Mouse (Mus musculus) left cerebral cortex, adult 2 months (tissue): ENCODE results near the gene Josd2. TPM values are rescaled to one million over a fixed set of nuclear protein-coding genes. Genes with fewer than 3 reads are reported as not detected.

Experiments used
- DNase-seq, 2 experiments: peaks; one replicate each; pipeline ENCODE4 v3.0.0; 2021 to 2022; ENCODE audit warnings: low spot score in 2 of 2, mixed read lengths in 1 of 2; ENCODE audit errors: extremely low spot score in 1 of 2
- H3K27ac ChIP-seq: fragments of 200-600 bp; 2 replicates; pipeline ENCODE4 v1.8.1; 2022
- H3K4me3 ChIP-seq: fragments of 200-600 bp; 2 replicates; pipeline ENCODE4 v1.8.1; 2022
- CTCF ChIP-seq: fragments of 200-600 bp; IDR thresholded peaks from 2 replicates; pipeline ENCODE4 v1.8.1; 2022; ENCODE audit warnings: antibody characterized with exemption, mild to moderate bottlenecking, moderate library complexity
- intact Hi-C: fragments of 180-260 bp; cut with DNase I; formaldehyde crosslinking; loops from one replicate; pipeline ENCODE4 v1.15.1; 2025
- long read RNA-seq, 2 experiments: library from polyadenylated mRNA; stranded (forward); transcript quantifications; one replicate each; pipeline ENCODE4 v2.0.0; 2021; ENCODE audit warnings: borderline mapping rate in 2 of 2
- total RNA-seq, 2 experiments: library from RNA; stranded (reverse); gene quantifications; 2 replicates each; pipeline ENCODE4 v1.2.3; 2021

The Josd2 gene
- total RNA-seq, result 10 to 100 TPM; 72.3 to 86.6 TPM
- long read RNA-seq, experiment 1, transcript Josd2-204 (5 exons, 864 nt), result major isoform, 9 of 53 reads
- long read RNA-seq, experiment 1, partial matches to known transcripts, result 12 of 53 reads
- long read RNA-seq, experiment 1, other reads (novel, unspliced or antisense), result 27 of 53 reads
- long read RNA-seq, experiment 2, transcript Josd2-204 (5 exons, 864 nt), result major isoform, 11 of 54 reads
- long read RNA-seq, experiment 2, partial matches to known transcripts, result 9 of 54 reads
- long read RNA-seq, experiment 2, other reads (novel, unspliced or antisense), result 28 of 54 reads

- Histone ChIP-seq H3K4me3 (peak within 1 kb of the TSS; percentile 70), H3K27ac (peak within 1 kb of the TSS; percentile 96)
- intact Hi-C loops, result loop anchor here (2.0 kb wide), 1 partner anchor 95 kb away; no protein-coding TSS in a partner anchor
- peak; percentile 94 to 96 for DNase-seq
- no peak; the same call in 1 of the 2 replicates for TF ChIP-seq CTCF
Observed at GRCm38 (mm10) chr7:44467811-44468411, at the start of gene Josd2. Gene Josd2, plus strand, starts transcription at chr7:44467980.

DNA sequence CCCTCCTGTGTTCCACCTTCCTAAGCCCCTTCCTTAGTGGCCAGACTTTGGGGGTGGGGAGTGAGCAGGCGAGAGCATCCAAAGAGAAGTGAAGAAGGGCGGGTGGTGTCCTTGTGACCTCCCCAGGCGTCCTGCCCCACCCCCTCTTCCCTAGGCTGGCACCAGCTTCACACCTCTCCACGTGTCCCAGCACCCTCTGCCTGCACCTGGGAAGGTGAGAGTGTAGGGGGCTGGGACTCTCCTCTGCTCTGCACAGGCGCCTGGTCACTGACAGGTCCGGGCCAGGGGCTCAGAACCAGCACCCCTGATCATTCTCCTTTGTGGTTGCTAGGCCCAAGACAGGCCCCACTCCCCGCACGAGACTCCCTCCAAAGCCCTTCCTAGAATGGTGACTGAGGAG lies 40.1 kb upstream of the Josd2 start:
- Histone ChIP-seq H3K4me3 (peak overlapping the region; percentile 47), H3K27ac (peak overlapping the region; percentile 73)
- intact Hi-C loops, result loop anchor here (2.0 kb wide), 1 partner anchor 21 kb away; no protein-coding TSS in a partner anchor
- no peak for TF ChIP-seq CTCF
- no peak for DNase-seq

GRCm38 (mm10) chr7:44428171-44428950 lies 39.4 kb upstream of the Josd2 start:
- peak; percentile 60 to 63 for DNase-seq
- Histone ChIP-seq H3K27ac (peak overlapping the region; percentile 73), H3K4me3 (peak overlapping the region; percentile 47)
- TF ChIP-seq CTCF, result no peak
- intact Hi-C loops, result loop anchor here (2.0 kb wide), 1 partner anchor 22 kb away; no protein-coding TSS in a partner anchor

GRCm38 (mm10) chr7:44428968-44429521 lies 38.7 kb upstream of the Josd2 start, which contains the start of gene Lrrc4b:
Gene Lrrc4b, plus strand, starts transcription at chr7:44429018.
- DNase-seq, result peak; percentile 83 to 84
- TF ChIP-seq CTCF, result peak; percentile 1; the same call in 1 of the 2 replicates

GRCm38 (mm10) chr7:44429534-44430488 lies 38.0 kb upstream of the Josd2 start:
- H3K4me3 ChIP-seq, result peak overlapping the region; percentile 73
- TF ChIP-seq CTCF, result no peak
- DNase-seq, result peak; percentile 46 to 56
- intact Hi-C loops, result loop anchor here (1.0 to 2.0 kb wide), 2 partner anchors 12 to 23 kb away; no protein-coding TSS in a partner anchor
- H3K27ac ChIP-seq, result peak overlapping the region; percentile 94

More at GRCm38 (mm10) chr7:44428968-44429521, 38.7 kb upstream of the Josd2 start, which contains the start of gene Lrrc4b:
- Histone ChIP-seq H3K4me3 (peak within 1 kb of the TSS; percentile 73), H3K27ac (peak within 1 kb of the TSS; percentile 94)
- intact Hi-C loops, result loop anchor here (2.0 kb wide), 1 partner anchor 22 kb away; no protein-coding TSS in a partner anchor

GRCm38 (mm10) chr7:44432550-44432949 lies 35.2 kb upstream of the Josd2 start:
- TF ChIP-seq CTCF, result no peak
- no peak for DNase-seq
- intact Hi-C loops, result no loop called here

DNA sequence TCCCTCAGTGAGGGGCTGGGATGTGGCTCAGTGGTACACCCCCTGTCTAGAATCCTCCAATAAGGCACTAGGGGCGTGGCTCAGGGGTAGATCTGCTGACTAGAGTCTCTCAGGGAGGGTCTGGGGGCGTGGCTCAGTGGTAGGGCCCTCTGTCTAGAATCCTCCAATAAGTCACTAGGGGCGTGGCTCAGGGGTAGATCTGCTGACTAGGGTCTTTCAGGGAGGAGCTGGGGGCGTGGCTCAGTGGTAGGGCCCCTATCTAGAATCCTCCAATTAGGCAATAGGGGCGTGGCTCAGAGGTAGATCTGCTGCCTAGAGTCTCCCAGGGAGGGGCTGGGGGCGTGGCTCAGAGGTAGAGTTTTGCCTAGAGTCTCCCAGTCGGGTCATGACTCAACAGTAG lies 34.4 kb upstream of the Josd2 start:
- intact Hi-C loops, result no loop called here
- Histone ChIP-seq H3K4me3 (no peak overlapping the region), H3K27ac (no peak overlapping the region)
- no peak for TF ChIP-seq CTCF
- no peak for DNase-seq

More at GRCm38 (mm10) chr7:44432550-44432949, 35.2 kb upstream of the Josd2 start:
- Histone ChIP-seq H3K27ac (no peak overlapping the region), H3K4me3 (no peak overlapping the region)

GRCm38 (mm10) chr7:44434089-44434488 lies 33.7 kb upstream of the Josd2 start:
- Histone ChIP-seq H3K4me3 (no peak overlapping the region), H3K27ac (no peak overlapping the region)
- no peak for TF ChIP-seq CTCF
- intact Hi-C loops, result no loop called here
- DNase-seq, result no peak

GRCm38 (mm10) chr7:44435796-44436195 lies 32.0 kb upstream of the Josd2 start:
- no peak for TF ChIP-seq CTCF
- Histone ChIP-seq H3K27ac (no peak overlapping the region), H3K4me3 (no peak overlapping the region)
- intact Hi-C loops, result no loop called here
- no peak for DNase-seq

DNA sequence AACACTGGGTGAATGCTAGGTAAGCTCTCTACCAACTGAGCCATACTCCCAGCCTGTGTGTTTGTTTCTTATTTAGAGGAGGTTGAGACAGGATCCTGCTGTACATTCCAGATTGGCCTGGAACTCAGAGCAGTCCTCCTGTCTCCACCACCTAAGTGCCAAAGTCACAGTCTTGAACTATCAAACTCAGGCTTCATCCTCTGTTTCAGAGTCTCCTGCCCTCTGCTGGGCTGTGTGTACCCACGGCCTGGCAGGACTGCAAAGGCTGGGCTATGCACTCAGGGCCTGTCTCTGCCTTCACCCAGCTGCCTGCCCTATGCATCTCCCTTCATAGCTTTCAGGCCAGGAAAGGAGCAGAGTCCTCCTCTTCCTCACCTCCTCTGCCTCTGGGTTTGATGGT lies 31.5 kb upstream of the Josd2 start:
- intact Hi-C loops, result no loop called here
- TF ChIP-seq CTCF, result peak; percentile 37
- H3K4me3 ChIP-seq, result no peak overlapping the region
- DNase-seq, result no peak
- H3K27ac ChIP-seq, result no peak overlapping the region

DNA sequence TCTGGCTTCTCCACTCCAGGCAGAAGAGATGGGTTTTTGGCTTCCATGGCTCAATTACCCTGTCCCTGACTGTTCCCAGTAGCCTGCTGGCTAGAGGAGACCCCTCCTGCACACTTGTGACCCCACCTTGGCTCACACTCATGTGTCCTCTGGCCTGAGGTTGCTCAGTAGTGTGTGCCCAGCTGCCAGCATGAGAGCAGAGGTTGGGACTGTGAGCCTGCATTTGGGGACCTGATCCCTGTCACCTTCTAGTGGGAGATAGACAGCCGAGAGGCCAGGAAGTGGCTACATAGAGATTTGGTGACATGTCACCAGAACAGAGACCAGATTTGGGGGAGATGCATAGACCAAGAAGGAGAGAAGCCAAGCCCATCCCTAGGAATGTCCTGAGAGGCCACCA lies 30.6 kb upstream of the Josd2 start:
- no peak overlapping the region for H3K4me3 ChIP-seq
- no peak overlapping the region for H3K27ac ChIP-seq
- no peak for TF ChIP-seq CTCF
- intact Hi-C loops, result no loop called here
- no peak for DNase-seq
